Comparison of ENCODE assay signal across 10 mouse cellular contexts in the genomic region with DNA sequence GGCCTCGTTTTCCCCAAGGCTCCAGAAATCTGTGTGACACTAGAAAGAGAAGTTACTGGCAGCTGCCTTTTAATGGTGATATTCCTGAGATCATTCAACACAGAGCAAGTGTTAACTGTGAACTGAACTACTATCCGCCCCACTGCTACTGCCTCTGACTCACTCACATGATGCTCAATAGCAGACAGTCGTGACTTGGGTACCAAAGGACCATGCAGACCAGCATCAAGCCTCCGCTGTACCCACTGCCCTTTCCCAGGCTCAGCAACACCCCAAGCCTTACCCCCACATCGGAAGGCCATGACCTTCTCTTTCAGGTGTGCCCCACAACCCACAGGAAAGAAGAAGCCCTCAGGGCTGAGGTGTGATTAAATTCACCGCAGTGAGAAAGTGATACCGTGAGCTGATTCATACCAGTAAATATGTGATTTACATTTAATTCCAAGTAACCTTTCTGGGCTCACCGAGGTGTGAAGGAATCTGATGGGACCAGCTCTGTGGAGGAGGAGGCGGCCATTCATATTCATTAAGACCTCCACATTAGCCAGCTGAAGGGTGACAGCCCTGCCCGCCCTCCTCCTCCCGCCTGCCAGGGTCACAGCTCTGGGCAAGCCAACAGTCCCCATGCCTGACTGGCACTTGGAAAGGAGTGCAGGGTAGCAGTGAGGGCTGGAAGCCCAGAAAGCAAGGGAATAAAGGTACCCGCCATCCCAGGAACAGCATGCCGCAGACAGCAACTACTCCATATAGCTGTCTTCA.
A peak's percentile ranks its signal among the peaks of the same experiment; 100 is the strongest.
DNase-seq lines count a peak whose midpoint lies in the region; ATAC-seq and TF ChIP-seq lines count a peak whose summit lies in the region.
"Had no signal": no experiment of that assay in that cellular context is flagged by ENCODE, and none has a peak within 500 bp of the region (broad histone marks: within the 10 kb centered on the region; RNA-seq: fewer than 3 reads in every experiment).

No protein-coding gene starts in this region.

- no peaks in the 10 kb centered on the region for H3K9me3 ChIP-seq in forebrain, embryonic 15.5 days
- H3K9me3 ChIP-seq in kidney, embryonic 16.5 days (ENCODE audit: low read length), result no peaks in the 10 kb centered on the region
- H3K9me3 ChIP-seq: limb, embryonic 15.5 days; megakaryocyte, embryonic 14.5 days had no signal

- peak; percentile 58 for DNase-seq in kidney, adult 11 months
- no peak for DNase-seq in kidney, adult 18-20 months
- peak; percentile 21 for DNase-seq in naive thymus-derived CD4-positive, alpha-beta T cell, adult 2 months (ENCODE audit: low read depth)
- no peak for DNase-seq in frontal cortex, postnatal 14 days (ENCODE audit: low spot score in 2 of 2)
- no peak for DNase-seq in lung, adult 2 months
- no peak for DNase-seq in ovary, postnatal 36 days (ENCODE audit: low spot score)

- no peak overlapping the region for H3K4me3 ChIP-seq in forebrain, embryonic 15.5 days
- no peak overlapping the region for H3K4me3 ChIP-seq in kidney, embryonic 16.5 days (ENCODE audit: low read length)
- H3K4me3 ChIP-seq in lung, adult 2 months (replicated peaks; ENCODE audit: extremely low read depth, low read depth, low read length), result no peak overlapping the region
- H3K4me3 ChIP-seq: limb, embryonic 15.5 days; megakaryocyte, embryonic 14.5 days had no signal

- H3K9ac ChIP-seq in forebrain, embryonic 15.5 days (replicated peaks), result no peak overlapping the region
- no peak overlapping the region for H3K9ac ChIP-seq in kidney, embryonic 16.5 days (replicated peaks; ENCODE audit: low read length)
- H3K9ac ChIP-seq: limb, embryonic 15.5 days had no signal

- WGBS in forebrain, embryonic 15.5 days, result 37% methylated on average over 13 of the region's 13 CpGs
- 46% methylated on average over 13 of the region's 13 CpGs for WGBS in kidney, embryonic 16.5 days
- 86% methylated on average over 13 of the region's 13 CpGs for WGBS in lung, adult 2 months

- peak overlapping the region; percentile 17; the same call in 1 of the 2 replicates for H3K27ac ChIP-seq in forebrain, embryonic 15.5 days (replicated peaks)
- no peak overlapping the region for H3K27ac ChIP-seq in kidney, embryonic 16.5 days (ENCODE audit: low read length)

- H3K4me2 ChIP-seq in forebrain, embryonic 15.5 days (replicated peaks), result no peak overlapping the region
- no peak overlapping the region for H3K4me2 ChIP-seq in kidney, embryonic 16.5 days (replicated peaks; ENCODE audit: low read depth, low read length)
- H3K4me2 ChIP-seq: limb, embryonic 15.5 days had no signal

- no peak for TF ChIP-seq POLR2A in lung, adult 2 months (IDR thresholded peaks at IDR 0.05; ENCODE audit: borderline replicate concordance, extremely low read depth, low read depth, low read length)

- no peaks in the 10 kb centered on the region for H3K36me3 ChIP-seq in forebrain, embryonic 15.5 days
- H3K36me3 ChIP-seq in kidney, embryonic 16.5 days (ENCODE audit: insufficient read depth, low read length), result no peaks in the 10 kb centered on the region
- H3K36me3 ChIP-seq: limb, embryonic 15.5 days had no signal

- ATAC-seq in forebrain, embryonic 15.5 days (replicated peaks), result peak; percentile 77
- peak; percentile 77 for ATAC-seq in kidney, embryonic 16.5 days (ENCODE audit: low FRiP score, low TSS enrichment)

- H3K27me3 ChIP-seq in forebrain, embryonic 15.5 days, result no peaks in the 10 kb centered on the region
- H3K27me3 ChIP-seq in kidney, embryonic 16.5 days (ENCODE audit: insufficient read depth, low read length), result peaks cover 30% of the 10 kb centered on the region

- H3K4me1 ChIP-seq in forebrain, embryonic 15.5 days, result peaks cover 21% of the 10 kb centered on the region
- peaks cover 24% of the 10 kb centered on the region for H3K4me1 ChIP-seq in kidney, embryonic 16.5 days (ENCODE audit: insufficient read depth, low read length)
- no peaks in the 10 kb centered on the region for H3K4me1 ChIP-seq in lung, adult 2 months (ENCODE audit: control insufficient read depth, insufficient read depth, low read length)
- H3K4me1 ChIP-seq: megakaryocyte, embryonic 14.5 days had no signal

- no peak for TF ChIP-seq CTCF in lung, adult 2 months (IDR thresholded peaks at IDR 0.05; ENCODE audit: insufficient read depth, low read length)

Comparison
In these comparisons a context has a peak if more than half of its experiments do, and no peak if none do; other contexts are left out.
1. DNase-seq: peak in kidney, adult 11 months (single experiment) and naive thymus-derived CD4-positive, alpha-beta T cell, adult 2 months (single experiment); none in kidney, adult 18-20 months (single experiment), frontal cortex, postnatal 14 days (0 of 2), lung, adult 2 months (single experiment) and ovary, postnatal 36 days (single experiment).